Mouse (Mus musculus) heart, embryonic 13.5 days (tissue): ENCODE data around the gene E130308A19Rik. TPM values are rescaled to one million over a fixed set of nuclear protein-coding genes. Genes with fewer than 3 reads are reported as not detected.

Experiments used
- ATAC-seq: fragments of 200-750 bp; cut with Nextera tagmentation; 2 replicates; pipeline ENCODE4 v1.8.0; 2017; ENCODE audit warnings: moderate TSS enrichment; ENCODE audit not compliant: insufficient number of reproducible peaks, low FRiP score, low TSS enrichment; ENCODE audit errors: extremely low read depth
- H3K27ac ChIP-seq: fragments of 300-500 bp; sonication (generic); replicated peaks from 2 replicates; pipeline ENCODE4 v1.5.1; 2015; ENCODE audit warnings: moderate library complexity, mild to moderate bottlenecking, inconsistent platforms
- H3K27me3 ChIP-seq: fragments of 300-500 bp; sonication (generic); replicated peaks from 2 replicates; pipeline ENCODE4 v1.6.1; 2015; ENCODE audit warnings: mild to moderate bottlenecking, inconsistent platforms
- H3K36me3 ChIP-seq: fragments of 300-500 bp; sonication (generic); 2 replicates; pipeline ENCODE4 v1.6.1; 2015; ENCODE audit warnings: mild to moderate bottlenecking, inconsistent platforms
- H3K4me1 ChIP-seq: fragments of 300-500 bp; sonication (generic); 2 replicates; pipeline ENCODE4 v1.6.1; 2015; ENCODE audit warnings: inconsistent platforms
- H3K4me2 ChIP-seq: fragments of 300-500 bp; sonication (generic); 2 replicates; pipeline ENCODE4 v1.6.1; 2015; ENCODE audit warnings: inconsistent platforms, mild to moderate bottlenecking, moderate library complexity
- H3K4me3 ChIP-seq: fragments of 300-500 bp; sonication (generic); 2 replicates; pipeline ENCODE4 v1.5.1; 2015; ENCODE audit warnings: moderate library complexity, mild to moderate bottlenecking, inconsistent platforms
- H3K9ac ChIP-seq: fragments of 300-500 bp; sonication (generic); 2 replicates; pipeline ENCODE4 v1.6.1; 2015; ENCODE audit warnings: inconsistent platforms, mild to moderate bottlenecking, moderate library complexity
- H3K9me3 ChIP-seq: fragments of 300-500 bp; sonication (generic); 2 replicates; pipeline ENCODE4 v1.6.1; 2016; ENCODE audit warnings: inconsistent platforms
- WGBS: fragments of 180-500 bp; shearing (Covaris S2); methylation state at CpG from one replicate; pipeline ENCODE4 v1.1.7; 2015; ENCODE audit warnings: mixed read lengths; 5-methylcytosine and 5-hydroxymethylcytosine counted together
- polyA plus RNA-seq: library from polyadenylated mRNA; unstranded; fragments of >200 nt; fragmentation: Nextera tagmentation; extraction: Ambion mirVana; gene quantifications from 2 replicates; pipeline ENCODE4 v1.2.1, GENCODE M21; 2015

Gene E130308A19Rik
- polyA plus RNA-seq, 1 experiment from 2014 or later = 20.5 TPM

DNA sequence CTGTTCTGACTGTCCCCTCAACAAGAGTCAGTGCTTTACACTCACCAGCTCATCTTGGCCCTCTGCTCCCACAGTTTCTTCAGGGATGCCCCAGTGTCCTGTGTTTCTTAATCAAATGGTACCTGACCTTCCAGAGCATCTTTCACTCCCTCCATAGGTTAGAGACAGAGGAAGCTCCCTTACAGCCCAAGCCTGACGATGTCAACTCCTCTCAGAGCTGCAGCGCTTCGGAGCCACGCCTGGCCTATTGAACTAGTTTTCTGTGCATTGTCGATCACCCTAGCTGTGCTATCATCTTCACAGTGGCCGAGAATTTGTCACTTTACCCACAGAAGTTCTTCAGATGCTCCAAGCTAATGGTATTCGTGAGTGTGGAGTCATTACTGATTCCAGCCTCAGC, 88.9 kb downstream of the E130308A19Rik start:
- no peaks in the 10 kb centered on the region for H3K27me3 ChIP-seq
- H3K4me1 ChIP-seq = peaks cover 26% of the 10 kb centered on the region
- H3K9ac ChIP-seq = no peak overlapping the region
- H3K4me3 ChIP-seq = no peak overlapping the region
- H3K9me3 ChIP-seq = no peaks in the 10 kb centered on the region
- ATAC-seq = no peak
- H3K27ac ChIP-seq = no peak overlapping the region
- no peak overlapping the region for H3K4me2 ChIP-seq
- peaks cover 5% of the 10 kb centered on the region for H3K36me3 ChIP-seq
- WGBS = 72% methylated on average over 7 of the region's 7 CpGs

DNA sequence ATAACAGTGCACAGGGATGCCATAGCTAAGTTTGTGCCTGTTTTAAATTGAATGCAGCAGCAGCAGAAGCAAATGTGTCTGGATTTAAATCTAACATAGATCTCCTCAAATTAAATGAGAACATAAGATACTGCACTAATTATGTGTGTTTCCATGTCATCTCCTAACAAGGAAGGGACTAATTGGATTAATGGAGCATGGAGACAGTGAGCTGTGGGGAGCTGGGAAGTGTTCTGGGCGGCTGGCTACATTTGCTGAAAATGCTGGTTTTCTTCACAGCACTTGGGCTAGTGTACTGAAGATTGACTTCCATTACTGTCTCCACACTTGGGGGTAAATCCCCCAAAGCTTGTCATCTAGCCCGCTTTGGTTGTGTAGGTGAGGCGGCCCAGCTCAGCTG, 89.5 kb downstream of the E130308A19Rik start:
- Histone ChIP-seq H3K9ac (no peak overlapping the region), H3K4me3 (no peak overlapping the region), H3K9me3 (no peaks in the 10 kb centered on the region), H3K4me2 (no peak overlapping the region), H3K36me3 (peaks cover 11% of the 10 kb centered on the region), H3K27ac (no peak overlapping the region), H3K4me1 (peaks cover 26% of the 10 kb centered on the region), H3K27me3 (no peaks in the 10 kb centered on the region)
- no peak for ATAC-seq
- WGBS = 88% methylated on average over 3 of the region's 3 CpGs

DNA sequence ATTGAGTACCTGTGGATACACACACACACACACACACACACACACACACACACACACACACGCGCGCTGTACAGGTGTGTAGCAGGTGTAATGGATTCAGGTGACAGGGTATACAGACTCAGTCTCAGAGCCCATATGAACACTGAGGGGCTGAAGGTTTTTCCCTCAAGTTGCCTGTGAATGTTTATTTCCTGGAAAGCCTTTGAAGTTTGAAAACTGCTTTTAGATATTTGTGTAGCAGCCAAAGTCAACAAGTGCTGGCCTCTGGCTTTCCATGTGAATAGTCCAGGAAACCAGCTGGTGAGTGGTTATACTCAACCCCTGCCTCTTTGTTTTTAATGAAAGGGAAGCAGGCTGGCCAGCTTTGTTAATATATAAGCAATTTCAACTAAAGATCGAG, 91.3 kb downstream of the E130308A19Rik start:
- H3K4me2 ChIP-seq = no peak overlapping the region
- 88% methylated on average over 4 of the region's 4 CpGs for WGBS
- peaks cover 22% of the 10 kb centered on the region for H3K4me1 ChIP-seq
- H3K27ac ChIP-seq = no peak overlapping the region
- H3K9ac ChIP-seq = no peak overlapping the region
- H3K27me3 ChIP-seq = no peaks in the 10 kb centered on the region
- H3K9me3 ChIP-seq = no peaks in the 10 kb centered on the region
- ATAC-seq = no peak
- peaks cover 11% of the 10 kb centered on the region for H3K36me3 ChIP-seq
- no peak overlapping the region for H3K4me3 ChIP-seq

DNA sequence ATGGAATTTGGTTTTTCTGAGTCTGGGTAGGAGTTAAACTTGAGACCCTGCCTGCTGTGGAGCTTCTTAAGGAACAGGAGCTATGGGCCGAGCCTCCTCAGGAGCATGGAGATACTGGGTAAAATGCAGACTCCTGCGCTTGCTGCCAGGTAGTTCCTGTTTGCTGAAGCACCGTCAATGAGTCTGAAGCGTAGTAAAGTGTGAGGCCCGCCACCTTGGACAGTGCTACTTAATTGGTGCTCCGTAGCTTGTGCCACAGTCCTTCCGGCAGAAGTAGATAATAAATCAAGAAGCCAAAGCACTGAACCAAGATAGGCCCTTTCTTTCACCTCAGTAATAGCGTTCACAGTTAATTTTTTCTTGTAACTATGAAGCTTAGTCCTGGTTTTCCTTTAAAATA, 92.5 kb downstream of the E130308A19Rik start:
- 73% methylated on average over 8 of the region's 8 CpGs for WGBS
- H3K4me3 ChIP-seq = no peak overlapping the region
- no peak overlapping the region for H3K27ac ChIP-seq
- ATAC-seq = no peak
- no peak overlapping the region for H3K4me2 ChIP-seq
- no peaks in the 10 kb centered on the region for H3K9me3 ChIP-seq
- no peaks in the 10 kb centered on the region for H3K27me3 ChIP-seq
- H3K4me1 ChIP-seq = peaks cover 18% of the 10 kb centered on the region
- peaks cover 11% of the 10 kb centered on the region for H3K36me3 ChIP-seq
- H3K9ac ChIP-seq = no peak overlapping the region

DNA sequence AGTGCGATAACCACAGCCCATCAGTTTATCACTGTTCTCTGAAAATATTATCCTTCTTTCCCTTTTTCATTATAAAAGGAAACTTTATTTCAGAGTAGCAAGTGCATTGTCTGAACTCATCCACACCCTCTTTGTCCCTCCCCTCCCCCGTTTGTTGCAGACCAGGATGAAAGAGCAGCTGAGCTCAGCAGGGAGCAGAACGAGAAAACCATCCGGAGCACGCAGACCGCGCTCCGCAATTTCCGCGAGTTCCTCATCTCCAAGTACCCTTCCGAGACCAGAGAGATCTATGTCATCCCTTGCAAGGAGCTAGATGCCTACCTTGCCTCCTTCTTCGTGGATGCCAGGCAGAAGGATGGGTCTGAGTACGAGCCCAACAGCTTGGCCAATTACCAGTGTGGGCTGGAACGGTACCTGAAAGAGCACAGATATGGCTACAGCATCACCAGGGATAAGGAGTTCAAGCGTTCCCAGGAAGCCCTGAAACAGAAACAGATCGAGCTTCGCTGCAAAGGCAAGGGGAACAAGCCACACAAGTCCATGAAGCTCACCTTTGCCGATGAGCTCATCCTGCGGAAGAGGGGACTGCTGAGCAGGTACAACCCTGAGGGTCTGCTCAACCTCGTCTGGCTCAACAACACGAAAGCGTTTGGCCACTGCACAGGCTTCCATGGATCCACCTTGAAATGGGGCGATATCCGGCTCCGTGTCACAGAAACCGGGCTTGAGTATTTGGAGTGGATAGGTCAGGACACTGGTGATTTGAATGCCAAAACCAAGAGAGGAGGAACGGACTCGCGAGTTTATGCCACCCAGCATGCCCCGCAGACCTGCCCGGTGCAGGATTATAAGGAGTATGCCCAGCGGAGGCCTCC, 93.7 kb downstream of the E130308A19Rik start:
- Histone ChIP-seq H3K27ac (no peak overlapping the region), H3K27me3 (no peaks in the 10 kb centered on the region), H3K36me3 (peaks cover 11% of the 10 kb centered on the region), H3K9ac (no peak overlapping the region), H3K4me2 (no peak overlapping the region), H3K4me1 (peaks cover 11% of the 10 kb centered on the region), H3K4me3 (no peak overlapping the region), H3K9me3 (no peaks in the 10 kb centered on the region)
- 84% methylated on average over 32 of the region's 32 CpGs for WGBS
- no peak for ATAC-seq

DNA sequence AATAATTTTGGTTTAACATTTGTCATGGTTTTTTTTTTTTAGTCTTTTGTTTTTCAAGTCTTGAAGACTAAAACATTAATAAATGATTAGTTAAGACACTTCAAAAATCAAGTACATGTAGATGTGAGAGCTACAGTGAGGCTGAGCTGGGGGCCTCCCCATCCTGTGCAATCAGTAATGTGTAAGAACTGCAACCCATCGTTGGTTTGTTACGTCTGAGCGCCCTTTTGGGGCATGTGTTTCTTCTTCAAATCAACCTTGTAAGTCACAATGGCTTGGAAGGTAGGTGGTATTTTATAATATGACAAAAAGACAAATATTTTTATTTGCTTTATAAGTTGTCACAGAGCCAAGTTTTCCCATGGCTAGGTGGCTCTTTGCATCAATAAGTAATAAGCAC, 95.8 kb downstream of the E130308A19Rik start:
- Histone ChIP-seq H3K27me3 (no peaks in the 10 kb centered on the region), H3K27ac (no peak overlapping the region), H3K4me2 (no peak overlapping the region), H3K9me3 (no peaks in the 10 kb centered on the region), H3K9ac (no peak overlapping the region), H3K4me1 (peaks cover 7% of the 10 kb centered on the region), H3K4me3 (no peak overlapping the region), H3K36me3 (peaks cover 11% of the 10 kb centered on the region)
- WGBS = 93% methylated on average over 3 of the region's 3 CpGs
- ATAC-seq = no peak

DNA sequence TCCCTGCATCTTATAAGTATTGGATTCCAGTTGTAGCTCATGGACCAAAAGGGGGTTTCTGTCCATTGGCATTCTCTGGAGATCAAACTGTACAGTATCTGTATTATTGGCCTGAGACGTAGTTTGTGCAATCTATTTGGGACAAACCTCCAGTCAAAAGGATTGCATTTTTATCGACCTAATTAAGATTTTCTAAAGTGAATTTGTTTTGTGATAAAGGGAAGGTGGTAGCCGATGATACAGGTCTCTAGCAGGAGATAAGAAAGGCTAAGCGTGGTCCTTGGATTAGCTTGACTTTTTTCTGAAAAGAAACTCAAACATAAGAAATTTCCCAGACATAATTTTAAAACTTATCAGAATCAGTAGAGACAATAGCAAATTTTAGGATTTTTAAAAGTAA, 99.6 kb downstream of the E130308A19Rik start:
- 69% methylated on average over 4 of the region's 4 CpGs for WGBS
- H3K27ac ChIP-seq = no peak overlapping the region
- H3K36me3 ChIP-seq = no peaks in the 10 kb centered on the region; the same call in 1 of the 2 replicates

DNA sequence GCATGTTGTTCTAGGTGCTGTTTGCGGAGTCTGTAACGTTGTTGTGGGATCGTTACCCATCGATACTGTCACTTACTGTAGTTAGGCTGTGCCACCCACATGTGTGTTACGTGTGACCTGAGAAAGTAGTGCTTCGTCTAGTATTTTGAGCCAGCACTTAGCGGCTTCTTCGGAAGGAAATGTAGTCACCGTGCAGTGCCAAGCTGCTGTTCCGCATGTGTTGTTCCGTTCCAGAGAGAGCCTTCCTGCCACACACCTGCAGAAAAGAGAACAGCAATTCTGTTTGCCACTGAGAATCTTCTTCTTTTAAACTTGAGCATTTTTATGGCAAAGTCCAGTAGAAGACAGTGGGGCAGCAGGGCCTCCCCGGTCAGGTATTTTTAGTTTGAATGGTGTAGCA, 100.5 kb downstream of the E130308A19Rik start:
- Histone ChIP-seq H3K36me3 (no peaks in the 10 kb centered on the region), H3K9ac (no peak overlapping the region), H3K27me3 (no peaks in the 10 kb centered on the region), H3K4me3 (no peak overlapping the region), H3K27ac (no peak overlapping the region), H3K4me2 (no peak overlapping the region), H3K9me3 (no peaks in the 10 kb centered on the region), H3K4me1 (no peaks in the 10 kb centered on the region)
- 90% methylated on average over 12 of the region's 12 CpGs for WGBS
- no peak for ATAC-seq

More for the DNA sequence above, 99.6 kb downstream of the E130308A19Rik start:
- Histone ChIP-seq H3K4me2 (no peak overlapping the region), H3K4me1 (no peaks in the 10 kb centered on the region), H3K27me3 (no peaks in the 10 kb centered on the region), H3K9me3 (no peaks in the 10 kb centered on the region), H3K4me3 (no peak overlapping the region), H3K9ac (no peak overlapping the region)
- ATAC-seq = no peak

DNA sequence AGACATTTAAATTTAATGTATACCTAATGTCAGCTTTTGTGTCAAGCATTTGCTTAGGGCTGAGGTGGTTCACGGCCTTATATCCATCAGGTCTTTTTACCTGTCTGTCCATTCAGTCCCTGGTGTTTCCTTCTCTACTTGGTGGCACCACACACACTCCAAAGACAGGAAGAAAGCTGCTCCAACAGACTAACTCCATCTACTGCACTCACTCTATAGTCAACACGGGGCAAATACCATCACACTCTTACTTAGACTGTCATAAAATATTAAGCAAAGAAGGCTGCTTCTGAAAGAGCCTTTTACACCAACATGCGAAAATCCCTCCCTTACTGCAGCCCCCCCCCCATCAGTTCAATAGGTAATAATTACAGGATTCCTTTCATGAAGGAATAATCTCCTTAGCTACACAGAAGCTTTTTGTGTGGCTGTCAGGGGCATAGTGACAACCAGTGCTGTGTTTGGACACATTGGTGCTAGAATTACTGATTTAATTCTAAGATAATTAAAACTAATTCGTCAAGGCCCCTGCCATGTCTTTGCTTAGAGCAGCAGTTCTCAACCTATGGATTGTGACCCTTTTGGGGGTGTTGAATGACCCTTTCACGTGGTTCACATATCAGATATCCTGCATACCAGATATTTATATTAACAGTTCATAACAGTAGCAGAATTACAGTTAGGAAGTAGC, 101.3 kb downstream of the E130308A19Rik start:
- WGBS = 81% methylated on average over 5 of the region's 5 CpGs
- H3K9ac ChIP-seq = no peak overlapping the region
- H3K27ac ChIP-seq = no peak overlapping the region
- no peaks in the 10 kb centered on the region for H3K27me3 ChIP-seq
- H3K9me3 ChIP-seq = no peaks in the 10 kb centered on the region
- H3K4me1 ChIP-seq = no peaks in the 10 kb centered on the region
- H3K4me2 ChIP-seq = no peak overlapping the region
- no peak for ATAC-seq
- H3K4me3 ChIP-seq = no peak overlapping the region
- no peaks in the 10 kb centered on the region for H3K36me3 ChIP-seq

DNA sequence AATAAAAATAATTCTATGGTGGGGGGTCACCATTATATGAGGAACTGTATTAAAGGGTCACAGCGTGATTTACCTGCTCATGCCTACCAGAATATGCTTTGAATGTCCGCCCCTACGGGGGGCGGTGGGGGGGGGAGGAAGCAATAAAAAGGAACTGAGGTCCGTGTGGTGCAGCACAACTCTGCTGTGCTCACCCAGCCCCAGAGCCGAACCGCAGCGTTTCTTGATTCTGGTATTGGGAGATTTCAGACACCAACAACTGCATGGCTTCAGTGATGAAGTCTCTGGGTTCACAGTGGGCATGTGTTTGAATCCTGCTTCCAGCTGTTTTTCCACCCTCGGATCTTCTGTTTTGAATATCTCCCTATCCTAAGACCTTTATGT, 101.9 kb downstream of the E130308A19Rik start:
- Histone ChIP-seq H3K9ac (no peak overlapping the region), H3K4me1 (no peaks in the 10 kb centered on the region)
- WGBS = 79% methylated on average over 9 of the region's 9 CpGs

DNA sequence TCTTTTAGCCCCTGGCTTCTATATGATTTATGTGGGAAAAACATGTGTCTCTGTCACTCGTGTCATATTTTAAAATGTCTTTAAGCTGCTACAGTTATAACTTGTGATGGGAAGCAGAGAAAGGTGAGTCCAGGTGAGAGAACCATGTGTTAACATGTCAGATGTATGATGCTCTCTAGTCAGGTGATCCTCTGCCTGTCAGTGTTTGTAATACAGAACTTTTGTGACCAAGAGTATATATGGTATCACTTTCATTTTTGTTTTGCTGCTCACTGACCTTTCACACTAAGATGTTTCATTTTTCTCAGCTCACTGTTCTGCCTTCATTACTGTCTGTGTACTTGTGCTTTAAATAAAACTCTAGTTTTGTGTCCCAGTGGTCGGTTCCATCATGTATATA, 102.8 kb downstream of the E130308A19Rik start:
- Histone ChIP-seq H3K4me3 (no peak overlapping the region), H3K27me3 (no peaks in the 10 kb centered on the region), H3K9me3 (no peaks in the 10 kb centered on the region), H3K27ac (no peak overlapping the region), H3K4me1 (no peaks in the 10 kb centered on the region), H3K36me3 (no peaks in the 10 kb centered on the region), H3K4me2 (no peak overlapping the region), H3K9ac (no peak overlapping the region)
- ATAC-seq = no peak
- 83% methylated on average over 2 of the region's 2 CpGs for WGBS

More for the DNA sequence above, 101.9 kb downstream of the E130308A19Rik start:
- Histone ChIP-seq H3K4me3 (no peak overlapping the region), H3K27ac (no peak overlapping the region), H3K27me3 (no peaks in the 10 kb centered on the region), H3K36me3 (no peaks in the 10 kb centered on the region), H3K4me2 (no peak overlapping the region), H3K9me3 (no peaks in the 10 kb centered on the region)
- no peak for ATAC-seq
